Comparison of ENCODE assay signal across 8 mouse cellular contexts in the genomic region with DNA sequence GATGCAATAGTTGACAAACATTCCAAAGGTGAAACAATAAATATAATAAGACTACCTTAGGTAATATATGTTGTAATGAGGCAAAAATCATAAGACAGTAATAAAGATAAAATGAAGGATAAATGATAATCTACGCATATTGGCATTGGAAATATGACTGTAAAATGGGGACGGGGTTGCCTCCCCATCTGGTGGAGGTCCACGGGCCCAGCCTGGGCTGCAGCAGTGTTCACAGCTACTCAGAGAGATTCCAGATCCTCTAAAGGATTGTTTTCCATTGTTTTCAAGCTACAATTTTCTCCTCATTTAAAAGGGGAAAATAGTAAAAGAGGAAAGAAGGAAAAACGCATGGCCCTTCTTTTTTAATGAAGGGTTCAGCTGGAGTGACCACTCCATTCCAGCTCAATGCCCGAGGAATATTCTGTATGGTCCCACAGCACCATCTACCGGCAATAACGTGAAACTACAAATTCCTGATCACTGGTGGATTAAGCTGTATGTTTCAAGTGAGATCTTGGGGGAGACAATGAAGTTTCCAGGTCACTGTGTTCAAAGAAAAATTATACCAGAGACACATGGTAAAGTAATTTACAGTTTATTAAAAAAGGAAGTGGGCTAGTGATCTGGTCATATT. TPM values are rescaled to one million over a fixed set of nuclear protein-coding genes. Genes with fewer than 3 reads are reported as not detected.
DNase-seq lines count a peak whose midpoint lies in the region; ATAC-seq and TF ChIP-seq lines count a peak whose summit lies in the region.

No protein-coding gene starts in this region.

- H3K36me3 ChIP-seq in hindbrain, postnatal 0 days (ENCODE audit: insufficient read depth, low read length) = no peaks in the 10 kb centered on the region
- no peaks in the 10 kb centered on the region for H3K36me3 ChIP-seq in midbrain, embryonic 12.5 days

- no peaks in the 10 kb centered on the region for H3K27me3 ChIP-seq in hindbrain, postnatal 0 days (ENCODE audit: insufficient read depth, low read length)
- H3K27me3 ChIP-seq in midbrain, embryonic 12.5 days = no peaks in the 10 kb centered on the region

- intact Hi-C loops in left cerebral cortex, adult 2 months (cut with DNase I) = loop anchor here (5.0 kb wide), 1 partner anchor 1495 kb away; no protein-coding TSS in a partner anchor

- peak; percentile 40 for DNase-seq in urinary bladder, postnatal 25 days (ENCODE audit: low spot score)
- no peak for DNase-seq in urinary bladder, postnatal 10 days (ENCODE audit: low spot score)
- DNase-seq in brain, adult 2 months (ENCODE audit: low read depth, low spot score) = peak; percentile 56
- peak; percentile 81 for DNase-seq in hindbrain, postnatal 0 days (ENCODE audit: low spot score)
- DNase-seq in left cerebral cortex, adult 2 months (ENCODE audit: extremely low spot score in 1 of 2, low spot score in 2 of 2) = peak; percentile 45 to 47
- DNase-seq in yolk sac, embryonic 10.5 days (ENCODE audit: low spot score) = peak; percentile 27

- peak; percentile 77 for ATAC-seq in erythroblast, adult 5-6 weeks (replicated peaks; ENCODE audit: low FRiP score, poor library complexity, severe bottlenecking)
- ATAC-seq in hindbrain, postnatal 0 days = peak; percentile 78
- ATAC-seq in midbrain, embryonic 12.5 days (ENCODE audit: low FRiP score, low read depth) = peak; percentile 70

- no peak overlapping the region for H3K4me3 ChIP-seq in hindbrain, postnatal 0 days (ENCODE audit: low read length)
- no peak overlapping the region for H3K4me3 ChIP-seq in left cerebral cortex, adult 2 months
- no peak overlapping the region for H3K4me3 ChIP-seq in midbrain, embryonic 12.5 days

- no peaks in the 10 kb centered on the region for H3K4me1 ChIP-seq in hindbrain, postnatal 0 days (ENCODE audit: insufficient read depth, low read length)
- H3K4me1 ChIP-seq in midbrain, embryonic 12.5 days = no peaks in the 10 kb centered on the region

- no peak overlapping the region for H3K27ac ChIP-seq in hindbrain, postnatal 0 days
- H3K27ac ChIP-seq in left cerebral cortex, adult 2 months = no peak overlapping the region
- no peak overlapping the region for H3K27ac ChIP-seq in midbrain, embryonic 12.5 days (replicated peaks)

- TF ChIP-seq CTCF in hindbrain, postnatal 0 days (IDR thresholded peaks at IDR 0.05; ENCODE audit: low read depth) = peak; percentile 91
- peak; percentile 88 for TF ChIP-seq CTCF in left cerebral cortex, adult 2 months (IDR thresholded peaks at IDR 0.05)

- WGBS in hindbrain, postnatal 0 days = 40% methylated on average over 7 of the region's 7 CpGs
- WGBS in midbrain, embryonic 12.5 days = 34% methylated on average over 7 of the region's 7 CpGs

- no peak overlapping the region for H3K9ac ChIP-seq in hindbrain, postnatal 0 days (replicated peaks; ENCODE audit: low read length)
- H3K9ac ChIP-seq in midbrain, embryonic 12.5 days (replicated peaks) = no peak overlapping the region

- no peak overlapping the region for H3K4me2 ChIP-seq in hindbrain, postnatal 0 days (ENCODE audit: low read depth, low read length)
- no peak overlapping the region for H3K4me2 ChIP-seq in midbrain, embryonic 12.5 days (replicated peaks)

- H3K9me3 ChIP-seq in hindbrain, postnatal 0 days (ENCODE audit: low read length) = no peaks in the 10 kb centered on the region
- no peaks in the 10 kb centered on the region for H3K9me3 ChIP-seq in midbrain, embryonic 12.5 days

RNA-seq across cellular contexts. Expression of a gene that starts 50.8 kb away (rescaled TPM):
- total RNA-seq in erythroblast, adult 5-6 weeks (2015; ENCODE audit: low replicate concordance) = 3.1 TPM in 1 of 2 replicates, not detected in the other
- not detected in 2 replicates for total RNA-seq in erythroblast, adult 5-6 weeks (2017; ENCODE audit: low replicate concordance)
- total RNA-seq in hindbrain, postnatal 0 days (2014; rRNA removed) = not detected in 2 replicates
- not detected in 2 replicates for polyA plus RNA-seq in hindbrain, postnatal 0 days (2015; fragmentation: Nextera tagmentation; extraction: Ambion mirVana)
- under 1 TPM; 0.42 to 0.57 TPM for total RNA-seq in left cerebral cortex, adult 2 months (2021)
- not detected in 2 replicates for polyA plus RNA-seq in midbrain, embryonic 12.5 days (2016; fragmentation: Nextera tagmentation; extraction: Ambion mirVana)
